Mouse (Mus musculus) intestine, postnatal 0 days (tissue): Measurements from ENCODE around the gene Ttc14. TPM values are rescaled to one million over a fixed set of nuclear protein-coding genes. Genes with fewer than 3 reads are reported as not detected.

ENCODE experiments used
- ATAC-seq: fragments of 200-750 bp; cut with Nextera tagmentation; 2 replicates; pipeline ENCODE4 v1.8.0; 2017; ENCODE audit warnings: mild to moderate bottlenecking, moderate TSS enrichment, moderate library complexity
- H3K27ac ChIP-seq: fragments of 300-500 bp; sonication (generic); 2 replicates; pipeline ENCODE4 v1.5.1; 2014; ENCODE audit warnings: mild to moderate bottlenecking, low read depth, low read length, moderate library complexity
- H3K27me3 ChIP-seq: fragments of 300-500 bp; sonication (generic); replicated peaks from 2 replicates; pipeline ENCODE4 v1.6.1; 2014; ENCODE audit warnings: low read length, mixed read lengths; ENCODE audit not compliant: control insufficient read depth, insufficient read depth
- H3K36me3 ChIP-seq: fragments of 300-500 bp; sonication (generic); 2 replicates; pipeline ENCODE4 v1.6.1; 2014; ENCODE audit warnings: mild to moderate bottlenecking, moderate library complexity; ENCODE audit not compliant: control insufficient read depth, insufficient read depth
- H3K4me1 ChIP-seq: fragments of 300-500 bp; sonication (generic); replicated peaks from 2 replicates; pipeline ENCODE4 v1.6.1; 2014; ENCODE audit warnings: antibody characterized with exemption, low read length, mixed read lengths; ENCODE audit not compliant: control insufficient read depth, insufficient read depth
- H3K4me2 ChIP-seq: fragments of 300-500 bp; sonication (generic); replicated peaks from 2 replicates; pipeline ENCODE4 v1.6.1; 2014; ENCODE audit warnings: low read depth, mild to moderate bottlenecking, moderate library complexity
- H3K4me3 ChIP-seq: fragments of 300-500 bp; sonication (generic); 2 replicates; pipeline ENCODE4 v1.5.1; 2014; ENCODE audit warnings: low read depth, low read length
- H3K9ac ChIP-seq: fragments of 300-500 bp; sonication (generic); 2 replicates; pipeline ENCODE4 v1.6.1; 2014; ENCODE audit warnings: mild to moderate bottlenecking, low read depth, low read length
- H3K9me3 ChIP-seq: fragments of 300-500 bp; sonication (generic); 2 replicates; pipeline ENCODE4 v1.6.1; 2016; ENCODE audit warnings: mixed run types; ENCODE audit not compliant: control insufficient read depth
- CTCF ChIP-seq: sonication (generic); IDR thresholded peaks from 2 replicates; pipeline ENCODE4 v1.5.1; 2016; ENCODE audit warnings: low read depth, mild to moderate bottlenecking, control low read depth, antibody characterized with exemption, moderate library complexity
- WGBS: fragments of 180-500 bp; shearing (Covaris S2); extraction: QIAGEN DNeasy Blood & Tissue Kit; methylation state at CpG from one replicate; pipeline ENCODE4 v1.1.7; 2014; 5-methylcytosine and 5-hydroxymethylcytosine counted together
- polyA plus RNA-seq: library from polyadenylated mRNA; unstranded; fragments of >200 nt; fragmentation: Nextera tagmentation; extraction: Ambion mirVana; gene quantifications from 2 replicates; pipeline ENCODE4 v1.2.1, GENCODE M21; 2015

Ttc14 gene
- polyA plus RNA-seq, 1 experiment from 2014 or later: 26.5 TPM

DNA sequence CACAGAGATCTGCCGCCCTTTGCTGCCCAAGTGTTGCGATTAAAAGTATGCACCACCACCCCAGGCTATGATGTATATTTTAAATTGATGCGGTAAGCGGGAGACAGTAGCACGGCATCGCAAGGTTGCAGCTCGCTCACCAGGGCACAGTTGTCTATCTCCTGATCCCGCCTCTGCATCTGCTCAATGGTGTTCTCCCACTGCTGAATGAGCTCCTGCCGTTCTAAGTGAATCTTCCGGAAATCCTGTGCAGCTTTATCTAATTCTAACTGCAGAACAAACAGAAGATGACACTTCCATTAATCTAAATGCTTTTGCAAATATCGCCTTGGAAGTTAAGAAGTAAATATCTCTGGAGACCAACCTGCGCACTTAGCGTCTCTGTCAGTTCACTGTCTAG, 36.9 kb downstream of the Ttc14 start:
- 76% methylated on average over 13 of the region's 13 CpGs for WGBS
- TF ChIP-seq CTCF: no peak
- Histone ChIP-seq H3K27me3 (no peaks in the 10 kb centered on the region), H3K9ac (no peak overlapping the region), H3K4me3 (no peak overlapping the region), H3K27ac (no peak overlapping the region), H3K4me1 (no peaks in the 10 kb centered on the region), H3K4me2 (no peak overlapping the region), H3K9me3 (no peaks in the 10 kb centered on the region), H3K36me3 (no peaks in the 10 kb centered on the region)
- no peak for ATAC-seq

- H3K4me1 ChIP-seq: no peaks in the 10 kb centered on the region; the same call in 1 of the 2 replicates
- ATAC-seq: no peak
- H3K9me3 ChIP-seq: no peaks in the 10 kb centered on the region
- H3K4me3 ChIP-seq: peak overlapping the region; percentile 23
- no peak overlapping the region for H3K9ac ChIP-seq
- H3K36me3 ChIP-seq: no peaks in the 10 kb centered on the region
- no peak overlapping the region for H3K27ac ChIP-seq
- H3K4me2 ChIP-seq: peak overlapping the region; percentile 50
- no peaks in the 10 kb centered on the region for H3K27me3 ChIP-seq
- TF ChIP-seq CTCF: no peak
- WGBS: 42% methylated on average over 10 of the region's 10 CpGs
Measured at GRCm38 (mm10) chr3:33838877-33839276, 39.2 kb downstream of the Ttc14 start.

- Histone ChIP-seq H3K9me3 (no peaks in the 10 kb centered on the region), H3K9ac (peak within 1 kb of the TSS; percentile 37; the same call in 1 of the 2 replicates), H3K4me3 (peak within 1 kb of the TSS; percentile 45), H3K4me1 (no peaks in the 10 kb centered on the region; the same call in 1 of the 2 replicates), H3K27me3 (no peaks in the 10 kb centered on the region), H3K27ac (no peak within 1 kb of the TSS), H3K4me2 (peak within 1 kb of the TSS; percentile 84), H3K36me3 (no peaks in the 10 kb centered on the region)
- 6% methylated on average over 26 of the region's 26 CpGs for WGBS
- peak; percentile 9; the same call in 1 of the 2 replicates for TF ChIP-seq CTCF
- ATAC-seq: peak; percentile 47; the same call in 1 of the 2 replicates
Measured at GRCm38 (mm10) chr3:33843801-33844632, 44.4 kb downstream of the Ttc14 start, which contains the start of gene Ccdc39. Ccdc39 (minus strand) TSS chr3:33844310.

DNA sequence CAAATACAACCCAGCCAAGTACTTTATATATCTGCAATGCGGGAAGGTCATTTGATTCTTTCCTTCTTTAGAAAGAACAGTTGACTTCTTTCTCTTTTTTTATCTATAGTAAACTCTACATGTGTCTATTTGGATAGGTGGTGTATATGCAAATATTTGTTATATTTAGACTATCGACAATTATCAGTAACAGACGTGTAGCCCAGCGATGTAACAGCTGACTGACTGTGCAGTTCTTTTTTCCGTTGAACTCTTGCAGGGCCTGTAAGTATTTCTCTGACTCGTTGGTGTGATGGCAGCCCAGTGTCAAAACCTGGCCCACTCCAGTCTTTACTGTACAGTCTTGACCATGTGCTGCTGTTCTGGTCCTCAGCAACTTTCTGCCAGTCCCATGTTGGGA, 47.0 kb downstream of the Ttc14 start:
- TF ChIP-seq CTCF: no peak
- ATAC-seq: no peak
- Histone ChIP-seq H3K4me3 (no peak overlapping the region), H3K4me2 (no peak overlapping the region), H3K9me3 (no peaks in the 10 kb centered on the region), H3K4me1 (no peaks in the 10 kb centered on the region; the same call in 1 of the 2 replicates), H3K27me3 (no peaks in the 10 kb centered on the region), H3K9ac (no peak overlapping the region), H3K36me3 (no peaks in the 10 kb centered on the region), H3K27ac (no peak overlapping the region)
- WGBS: 66% methylated on average over 6 of the region's 6 CpGs

DNA sequence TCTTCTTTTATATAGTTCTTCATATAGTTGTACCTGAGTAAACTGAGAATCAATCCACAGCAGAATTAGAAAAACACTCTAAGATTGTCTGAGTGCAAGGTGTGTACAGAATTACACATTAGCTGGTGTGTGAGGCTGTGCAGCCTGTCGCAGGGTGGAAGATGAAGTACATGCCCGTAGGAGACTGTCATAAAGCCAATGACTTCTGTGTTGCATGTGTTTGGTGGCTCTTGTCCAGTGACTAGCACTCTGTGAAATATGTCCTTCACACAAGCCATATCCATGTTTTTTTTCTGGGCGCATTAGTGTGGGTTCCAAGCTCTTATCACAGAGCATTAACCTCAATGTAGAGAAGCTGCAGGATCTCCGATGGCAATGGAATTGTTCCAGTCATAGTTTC, 51.2 kb downstream of the Ttc14 start:
- no peaks in the 10 kb centered on the region for H3K27me3 ChIP-seq
- TF ChIP-seq CTCF: no peak

DNA sequence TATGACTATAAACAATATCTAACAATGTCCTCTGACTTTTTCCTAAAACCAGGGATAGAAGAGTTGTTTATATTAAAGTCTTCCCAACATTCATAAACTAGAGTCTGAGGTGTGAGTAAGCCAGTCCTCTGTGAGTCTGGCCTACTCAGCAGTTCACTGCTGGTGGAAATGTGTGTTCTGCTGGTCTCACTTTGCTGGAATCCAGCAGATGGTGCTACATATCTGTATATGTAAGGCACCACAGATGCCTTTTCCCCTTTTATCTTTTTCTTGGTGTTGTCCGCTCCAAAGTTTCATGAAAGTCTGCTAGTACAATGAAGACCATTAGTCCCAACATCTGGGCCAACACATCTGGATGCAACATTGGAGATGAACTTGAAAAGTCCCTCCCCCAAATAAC, 53.4 kb downstream of the Ttc14 start:
- 74% methylated on average over 1 of the region's 1 CpGs for WGBS
- TF ChIP-seq CTCF: peak; percentile 15; the same call in 1 of the 2 replicates
- H3K4me2 ChIP-seq: no peak overlapping the region
- no peaks in the 10 kb centered on the region for H3K4me1 ChIP-seq
- H3K9ac ChIP-seq: no peak overlapping the region
- no peaks in the 10 kb centered on the region for H3K36me3 ChIP-seq
- no peak overlapping the region for H3K27ac ChIP-seq
- H3K4me3 ChIP-seq: no peak overlapping the region
- ATAC-seq: no peak
- no peaks in the 10 kb centered on the region for H3K27me3 ChIP-seq
- no peaks in the 10 kb centered on the region for H3K9me3 ChIP-seq

More for the DNA sequence above, 51.2 kb downstream of the Ttc14 start:
- Histone ChIP-seq H3K4me2 (no peak overlapping the region), H3K9me3 (no peaks in the 10 kb centered on the region), H3K9ac (no peak overlapping the region), H3K4me1 (no peaks in the 10 kb centered on the region), H3K4me3 (no peak overlapping the region), H3K36me3 (no peaks in the 10 kb centered on the region), H3K27ac (no peak overlapping the region)
- whole genome bisulfite sequencing: 90% methylated on average over 4 of the region's 4 CpGs
- no peak for ATAC-seq
